Mouse (Mus musculus) heart, postnatal 0 days (tissue): ENCODE results near the gene Bmpr1b. TPM values are rescaled to one million over a fixed set of nuclear protein-coding genes. Genes with fewer than 3 reads are reported as not detected.

Experiments
- ATAC-seq: fragments of 200-750 bp; cut with Nextera tagmentation; 2 replicates; pipeline ENCODE4 v1.8.0; 2017; ENCODE audit warnings: low read depth, moderate number of reproducible peaks, moderate library complexity; ENCODE audit not compliant: insufficient read depth
- DNase-seq: peaks from one replicate; pipeline ENCODE4 v3.0.0-alpha.2; 2016; ENCODE audit warnings: low spot score
- H3K27ac ChIP-seq: fragments of 300-500 bp; sonication (generic); 2 replicates; pipeline ENCODE4 v1.5.1; 2014; ENCODE audit warnings: low read depth, mild to moderate bottlenecking
- H3K27me3 ChIP-seq: fragments of 300-500 bp; sonication (generic); 2 replicates; pipeline ENCODE4 v1.6.1; 2014; ENCODE audit warnings: low read length, mixed read lengths; ENCODE audit not compliant: control insufficient read depth, insufficient read depth
- H3K36me3 ChIP-seq: fragments of 300-500 bp; sonication (generic); replicated peaks from 2 replicates; pipeline ENCODE4 v1.6.1; 2014; ENCODE audit warnings: low read length, mixed read lengths; ENCODE audit not compliant: control insufficient read depth, insufficient read depth
- H3K4me1 ChIP-seq: fragments of 300-500 bp; sonication (generic); 2 replicates; pipeline ENCODE4 v1.6.1; 2014; ENCODE audit warnings: antibody characterized with exemption; ENCODE audit not compliant: control insufficient read depth, insufficient read depth
- H3K4me2 ChIP-seq: fragments of 300-500 bp; sonication (generic); 2 replicates; pipeline ENCODE4 v1.6.1; 2014; ENCODE audit warnings: low read depth, mild to moderate bottlenecking, low read length, moderate library complexity
- H3K4me3 ChIP-seq: fragments of 300-500 bp; sonication (generic); 2 replicates; pipeline ENCODE4 v1.5.1; 2014; ENCODE audit warnings: low read depth, low read length
- H3K9ac ChIP-seq: fragments of 300-500 bp; sonication (generic); replicated peaks from 2 replicates; pipeline ENCODE4 v1.6.1; 2014; ENCODE audit warnings: low read depth, low read length, mixed read lengths
- H3K9me3 ChIP-seq: fragments of 300-500 bp; sonication (generic); replicated peaks from 2 replicates; pipeline ENCODE4 v1.6.1; 2016; ENCODE audit warnings: low read length; ENCODE audit not compliant: control insufficient read depth
- CTCF ChIP-seq: IDR thresholded peaks from 2 replicates; pipeline ENCODE4 v1.5.1; 2016; ENCODE audit warnings: antibody characterized with exemption, control low read depth, low read depth
- EP300 ChIP-seq: IDR thresholded peaks from 2 replicates; pipeline ENCODE4 v1.6.1; 2016; ENCODE audit warnings: antibody characterized with exemption, low read depth
- WGBS: fragments of 180-500 bp; shearing (Covaris S2); extraction: QIAGEN DNeasy Blood & Tissue Kit; methylation state at CpG from one replicate; pipeline ENCODE4 v1.1.7; 2014; 5-methylcytosine and 5-hydroxymethylcytosine counted together
- polyA plus RNA-seq: library from polyadenylated mRNA; unstranded; fragments of >200 nt; fragmentation: Nextera tagmentation; extraction: Ambion mirVana; gene quantifications from 2 replicates; pipeline ENCODE4 v1.2.1, GENCODE M21; 2015
- total RNA-seq: library from RNA; depleted of rRNA; stranded (reverse); fragments of >200 nt; gene quantifications from 2 replicates; pipeline ENCODE4 v1.2.3, GENCODE M21; 2014; ENCODE audit warnings: low replicate concordance

The Bmpr1b gene
- total and polyA plus RNA-seq, 2 experiments from 2014 or later, result 0.11 to 0.95 TPM

DNA sequence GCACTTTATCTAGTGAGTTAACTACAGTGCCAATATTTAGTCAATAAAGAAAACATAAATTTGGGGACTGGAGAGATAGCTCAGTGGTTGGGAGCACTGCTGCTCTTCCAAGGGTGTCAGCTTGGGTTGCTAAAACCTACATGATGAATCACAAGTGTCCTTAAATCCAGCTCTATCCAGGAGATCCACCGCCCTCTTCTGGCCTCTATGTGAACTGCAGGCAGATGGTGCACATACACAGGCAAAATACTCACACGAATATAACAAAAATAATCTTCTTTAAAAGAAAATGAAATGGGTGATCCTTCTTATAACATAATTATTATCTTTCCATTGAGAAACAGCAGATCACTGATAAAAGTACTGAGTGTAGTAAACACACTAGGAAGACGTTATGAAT is 268.9 kb downstream of the Bmpr1b start:
- DNase-seq (no peak), ATAC-seq (no peak)
- TF ChIP-seq CTCF (no peak), EP300 (no peak)
- H3K27ac ChIP-seq, result no peak overlapping the region
- H3K9ac ChIP-seq, result no peak overlapping the region
- no peaks in the 10 kb centered on the region for H3K36me3 ChIP-seq
- no peaks in the 10 kb centered on the region for H3K27me3 ChIP-seq
- H3K4me3 ChIP-seq, result no peak overlapping the region
- WGBS, result 79% methylated on average over 3 of the region's 3 CpGs
- H3K4me2 ChIP-seq, result no peak overlapping the region
- no peaks in the 10 kb centered on the region for H3K4me1 ChIP-seq
- H3K9me3 ChIP-seq, result no peaks in the 10 kb centered on the region; the same call in 1 of the 2 replicates

DNA sequence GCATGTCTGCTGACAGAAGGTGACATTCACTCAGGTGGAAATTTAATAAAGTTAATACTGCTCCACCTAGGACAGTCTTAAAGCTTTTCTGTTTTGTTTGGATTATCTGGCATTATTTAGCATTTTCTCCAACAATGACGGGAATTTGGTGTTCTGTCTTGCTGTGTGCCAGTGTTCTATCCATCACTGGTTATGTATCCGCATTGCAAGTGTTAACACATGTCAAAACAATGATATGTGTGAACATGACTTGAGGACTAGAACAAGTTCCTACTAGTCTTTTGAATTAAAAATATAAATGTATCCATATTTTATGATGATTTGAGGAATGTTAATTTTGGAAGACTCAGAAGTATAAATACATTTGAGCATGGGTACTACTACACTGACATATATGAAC is 269.7 kb downstream of the Bmpr1b start:
- TF ChIP-seq EP300 (no peak), CTCF (no peak)

DNA sequence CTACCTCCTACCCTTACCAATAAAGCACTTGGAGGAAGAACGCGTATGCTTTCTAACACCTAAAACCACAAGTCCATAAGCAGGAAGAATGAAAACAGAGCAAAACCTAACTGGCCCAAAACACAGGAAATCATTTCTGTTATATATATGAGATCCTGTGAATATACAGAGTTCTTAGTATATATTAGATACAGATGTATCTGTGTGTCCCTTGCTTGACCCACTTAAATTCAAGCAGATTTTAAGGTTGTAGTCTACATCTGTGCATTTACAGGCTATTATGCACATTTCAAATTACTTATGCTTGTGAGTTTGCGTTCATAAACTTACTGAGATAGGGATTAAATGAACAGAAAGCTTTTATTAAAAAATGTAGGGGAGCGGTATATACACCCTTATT is 271.5 kb downstream of the Bmpr1b start:
- TF ChIP-seq EP300 (no peak), CTCF (no peak)
- WGBS, result 88% methylated on average over 4 of the region's 4 CpGs
- Histone ChIP-seq H3K27me3 (no peaks in the 10 kb centered on the region), H3K9me3 (no peaks in the 10 kb centered on the region; the same call in 1 of the 2 replicates), H3K4me2 (no peak overlapping the region), H3K27ac (no peak overlapping the region), H3K4me1 (no peaks in the 10 kb centered on the region), H3K9ac (no peak overlapping the region), H3K4me3 (no peak overlapping the region), H3K36me3 (no peaks in the 10 kb centered on the region)
- no peak for ATAC-seq
- no peak for DNase-seq

More for the DNA sequence above, 269.7 kb downstream of the Bmpr1b start:
- no peaks in the 10 kb centered on the region for H3K36me3 ChIP-seq
- 77% methylated on average over 2 of the region's 2 CpGs for WGBS
- no peaks in the 10 kb centered on the region for H3K27me3 ChIP-seq
- H3K4me3 ChIP-seq, result no peak overlapping the region
- no peaks in the 10 kb centered on the region; the same call in 1 of the 2 replicates for H3K9me3 ChIP-seq
- no peak for ATAC-seq
- H3K4me2 ChIP-seq, result no peak overlapping the region
- H3K4me1 ChIP-seq, result no peaks in the 10 kb centered on the region
- H3K27ac ChIP-seq, result no peak overlapping the region
- H3K9ac ChIP-seq, result no peak overlapping the region
- DNase-seq, result no peak

DNA sequence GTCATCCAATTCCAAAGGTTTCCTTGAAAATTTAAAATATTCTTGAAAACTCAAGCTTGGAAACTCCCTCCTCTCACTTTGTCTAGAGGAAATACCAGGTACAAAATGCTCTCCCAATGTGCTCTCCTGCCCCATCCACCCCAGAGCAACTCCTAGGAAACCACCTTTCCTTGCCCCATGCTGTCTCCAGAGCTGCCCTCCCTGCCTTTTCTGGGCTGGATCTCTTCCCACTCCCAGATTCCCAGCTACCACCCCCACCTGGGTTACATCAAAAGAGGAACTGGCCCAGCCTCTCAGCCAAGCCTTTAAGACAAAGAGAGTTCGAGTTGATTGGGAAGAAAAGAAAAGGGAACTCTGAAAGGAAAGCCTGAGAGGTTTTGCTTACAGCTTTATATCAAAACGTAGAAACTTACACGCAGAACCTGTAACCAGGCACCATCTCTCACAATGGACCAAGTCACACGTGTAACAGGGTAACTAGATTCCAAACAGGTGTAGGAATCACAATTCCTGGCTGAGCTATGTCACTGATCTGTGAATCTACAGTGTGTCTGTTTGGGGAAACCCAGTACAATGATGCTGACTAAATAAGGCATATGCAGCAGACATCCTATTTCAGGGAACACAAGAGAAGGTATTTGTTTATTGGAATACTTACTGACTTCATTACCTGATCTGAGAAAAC is 272.2 kb downstream of the Bmpr1b start:
- WGBS, result 41% methylated on average over 4 of the region's 4 CpGs
- Histone ChIP-seq H3K4me1 (no peaks in the 10 kb centered on the region), H3K9ac (no peak overlapping the region), H3K4me3 (no peak overlapping the region), H3K27ac (no peak overlapping the region), H3K9me3 (no peaks in the 10 kb centered on the region; the same call in 1 of the 2 replicates), H3K36me3 (no peaks in the 10 kb centered on the region), H3K27me3 (no peaks in the 10 kb centered on the region), H3K4me2 (no peak overlapping the region)
- no peak for TF ChIP-seq EP300
- no peak for TF ChIP-seq CTCF
- no peak for DNase-seq
- no peak for ATAC-seq

DNA sequence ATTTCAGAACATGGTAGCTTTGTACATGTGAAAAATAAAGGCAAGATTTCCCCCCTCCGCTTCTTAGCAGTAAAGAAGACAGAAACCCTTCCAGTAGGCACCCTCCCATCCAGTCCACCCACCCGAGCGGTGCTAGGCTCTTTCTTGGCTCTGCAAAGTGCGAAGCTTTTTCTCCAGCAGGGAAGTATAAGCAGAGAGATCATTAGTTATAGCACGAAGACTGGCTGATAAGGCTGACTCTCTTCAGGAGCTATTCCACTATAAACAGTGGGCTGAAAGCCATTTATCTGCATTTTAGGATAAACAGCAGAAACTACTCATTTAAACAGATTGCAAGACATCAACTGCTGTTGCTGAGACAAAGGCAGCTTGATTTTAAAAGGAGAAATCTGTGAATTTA is 274.1 kb downstream of the Bmpr1b start:
- DNase-seq, result no peak

DNA sequence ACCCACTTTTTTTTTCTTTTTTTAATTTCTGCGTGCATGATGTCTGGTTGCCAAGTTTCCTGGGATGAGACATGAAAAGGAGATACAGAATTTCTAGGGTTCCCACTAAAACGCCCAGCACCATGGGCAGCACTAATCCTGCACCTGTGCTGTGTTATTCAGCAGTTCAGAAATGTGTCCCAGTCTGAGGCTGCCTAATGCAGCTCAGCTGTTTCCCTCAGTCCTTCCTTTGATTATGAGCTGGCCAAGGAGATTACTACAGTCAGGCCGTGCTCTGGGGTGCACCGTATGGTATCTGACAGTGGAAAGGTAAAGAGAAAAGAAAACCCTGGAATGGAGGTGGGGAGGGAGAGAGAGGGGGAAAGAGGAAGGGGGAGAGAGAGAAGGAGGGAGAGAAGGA is 278.6 kb downstream of the Bmpr1b start:
- WGBS, result 41% methylated on average over 4 of the region's 4 CpGs
- ATAC-seq, result no peak
- Histone ChIP-seq H3K9ac (no peak overlapping the region), H3K4me1 (no peaks in the 10 kb centered on the region), H3K9me3 (no peaks in the 10 kb centered on the region), H3K36me3 (no peaks in the 10 kb centered on the region), H3K4me2 (no peak overlapping the region), H3K27ac (no peak overlapping the region), H3K27me3 (no peaks in the 10 kb centered on the region), H3K4me3 (no peak overlapping the region)
- no peak for TF ChIP-seq EP300
- no peak for TF ChIP-seq CTCF
- DNase-seq, result no peak

More for the DNA sequence above, 274.1 kb downstream of the Bmpr1b start:
- Histone ChIP-seq H3K9ac (no peak overlapping the region), H3K9me3 (no peaks in the 10 kb centered on the region), H3K27ac (no peak overlapping the region), H3K4me1 (no peaks in the 10 kb centered on the region), H3K4me3 (no peak overlapping the region), H3K36me3 (no peaks in the 10 kb centered on the region), H3K27me3 (no peaks in the 10 kb centered on the region), H3K4me2 (no peak overlapping the region)
- TF ChIP-seq EP300 (no peak), CTCF (no peak)
- WGBS, result 45% methylated on average over 5 of the region's 5 CpGs
- ATAC-seq, result no peak
